Mouse (Mus musculus): Measurements from ENCODE around the gene Phactr2. TPM values are rescaled to one million over a fixed set of nuclear protein-coding genes. Genes with fewer than 3 reads are reported as not detected.

Gene Phactr2
- polyA plus RNA-seq (2012; rRNA removed), result 1.5 and 1.6 TPM in 2 replicates

GRCm38 (mm10) chr10:13473833-13474567 is at the start of gene Phactr2:
Gene Phactr2 (minus strand): TSS chr10:13474412.

GRCm38 (mm10) chr10:13499331-13499730 is 25.1 kb upstream of the Phactr2 start, which contains the start of gene Fuca2:
Gene Fuca2 (plus strand): TSS chr10:13499540.

GRCm38 (mm10) chr10:13192731-13193351 is 281.4 kb downstream of the Phactr2 start, which contains the start of gene Ltv1:
Gene Ltv1 (minus strand): TSS chr10:13193168.

GRCm38 (mm10) chr10:13177973-13178624 is 296.1 kb downstream of the Phactr2 start, which contains the start of gene Zc2hc1b:
Gene Zc2hc1b (minus strand): TSS chr10:13178023.

Other genes with a start within 250 kb of the Phactr2 start
- gene Fuca2, start 25.1 kb upstream of the Phactr2 start, polyA plus RNA-seq (2012; rRNA removed), result 24.8 and 29.0 TPM in 2 replicates
- 4.7 and 4.8 TPM in 2 replicates for gene Adat2, start 78.5 kb upstream of the Phactr2 start, polyA plus RNA-seq (2012; rRNA removed)
- gene Pex3, start 78.7 kb upstream of the Phactr2 start, polyA plus RNA-seq (2012; rRNA removed), result 8.3 and 9.0 TPM in 2 replicates